Mouse (Mus musculus) myocyte (in vitro differentiated cells): ENCODE measurements at regions not wholly inside any gene's neighbourhood (a gene's known extent, or its start where the extent isn't known, plus 50 kb on each side); places are given as distances from the start of the nearest gene placed in this dataset.

Experiments used
- CEBPB ChIP-seq: IDR thresholded peaks from 2 replicates; pipeline ENCODE4 v1.6.1; 2011; ENCODE audit warnings: mild to moderate bottlenecking, moderate library complexity; ENCODE audit not compliant: poor library complexity, insufficient read depth, severe bottlenecking
- MAX ChIP-seq: IDR thresholded peaks from one replicate; pipeline ENCODE4 v1.6.1; 2011; ENCODE audit warnings: low read depth, mild to moderate bottlenecking, control low read depth
- MYOD1 ChIP-seq, 3 experiments: IDR thresholded peaks; one replicate each; pipeline ENCODE4 v1.6.1; 2011; ENCODE audit warnings: control low read depth in 2 of 3, low read depth in 2 of 3, mild to moderate bottlenecking in 2 of 3, moderate library complexity in 1 of 3; ENCODE audit not compliant: insufficient read length in 2 of 3, control insufficient read depth in 1 of 3
- MYOG ChIP-seq, 3 experiments: IDR thresholded peaks; one replicate each; pipeline ENCODE4 v1.6.1; 2011; ENCODE audit warnings: control low read depth in 2 of 3, low read depth in 2 of 3, mild to moderate bottlenecking in 2 of 3; ENCODE audit not compliant: insufficient read length in 2 of 3, control insufficient read depth in 1 of 3, insufficient read depth in 1 of 3
- POLR2A ChIP-seq: IDR thresholded peaks from one replicate; pipeline ENCODE4 v1.6.1; 2011; ENCODE audit warnings: low read depth, mild to moderate bottlenecking, control low read depth, moderate library complexity; ENCODE audit not compliant: insufficient read length
- POLR2AphosphoS2 ChIP-seq: IDR thresholded peaks from one replicate; pipeline ENCODE4 v1.6.1; 2011; ENCODE audit warnings: low read depth, control low read depth; ENCODE audit not compliant: insufficient read length
- REST ChIP-seq: IDR thresholded peaks from one replicate; pipeline ENCODE4 v1.6.1; 2011; ENCODE audit warnings: mild to moderate bottlenecking, control low read depth, moderate library complexity; ENCODE audit not compliant: insufficient read depth, insufficient read length
- USF1 ChIP-seq: IDR thresholded peaks from one replicate; pipeline ENCODE4 v1.6.1; 2011; ENCODE audit warnings: low read depth, mild to moderate bottlenecking, control low read depth, moderate library complexity

- TF ChIP-seq POLR2A (no peak), MYOD1 (IDR thresholded peaks at IDR 0.05; ENCODE audit: control insufficient read depth in 1 of 3, insufficient read length in 2 of 3, low read depth in 2 of 3) (no peak), POLR2AphosphoS2 (no peak), USF1 (no peak), MAX (no peak), CEBPB (no peak), REST (no peak), MYOG (IDR thresholded peaks at IDR 0.05; ENCODE audit: control insufficient read depth in 1 of 3, insufficient read depth in 1 of 3, insufficient read length in 2 of 3, low read depth in 2 of 3) (no peak)
These were observed 479.6 kb upstream of the 4930412O13Rik start for GRCm38 (mm10) chr2:9401461-9401860.
